Mouse (Mus musculus): ENCODE measurements around the gene Gpr153. TPM values are rescaled to one million over a fixed set of nuclear protein-coding genes. Genes with fewer than 3 reads are reported as not detected.

Gene Gpr153
- polyA plus RNA-seq, 1 experiment from 2014 or later, result 10.6 TPM

GRCm38 (mm10) chr4:152305991-152306390 lies 32.0 kb downstream of the Gpr153 start:
- 0 out of 2 replicates have a peak overlapping the region, but pooled peaks have one; percentile 32 for H3K9ac ChIP-seq
- WGBS, result 81% methylated on average over 6 of the region's 6 CpGs

DNA sequence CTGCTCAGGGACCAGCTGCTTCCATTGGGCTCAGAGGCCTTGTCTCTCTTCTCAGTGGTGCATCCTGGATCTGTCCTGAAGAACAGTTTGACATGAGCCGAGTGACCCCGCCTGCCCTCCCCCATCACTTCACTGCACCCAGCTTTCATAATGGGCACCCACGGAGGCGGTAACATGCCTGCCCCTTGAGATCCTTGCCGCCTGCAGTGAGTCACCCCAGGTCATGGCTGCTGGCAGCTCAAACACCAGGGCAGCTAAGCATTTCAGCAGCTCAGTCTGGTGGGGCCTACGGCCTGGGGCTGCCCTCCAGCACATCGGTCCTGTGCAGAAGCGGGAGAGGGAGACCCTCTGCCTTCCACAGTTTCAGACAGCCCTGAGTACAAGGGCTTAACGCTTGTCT lies 33.5 kb downstream of the Gpr153 start:
- H3K4me1 ChIP-seq, result 0 out of 2 replicates have a peak, but pooled peaks cover 5% of the 10 kb centered on the region
- peaks cover 33% of the 10 kb centered on the region for H3K36me3 ChIP-seq
- H3K27ac ChIP-seq, result no peak overlapping the region
- H3K9ac ChIP-seq, result no peak overlapping the region
- H3K27me3 ChIP-seq, result peaks cover 33% of the 10 kb centered on the region
- no peak overlapping the region for H3K4me3 ChIP-seq
- H3K4me2 ChIP-seq (replicated peaks), result no peak overlapping the region
- WGBS, result 75% methylated on average over 9 of the region's 9 CpGs
- no peak for ATAC-seq (ENCODE audit: insufficient number of reproducible peaks, insufficient read depth, low FRiP score, low TSS enrichment)
- no peaks in the 10 kb centered on the region for H3K9me3 ChIP-seq

More at GRCm38 (mm10) chr4:152305991-152306390, 32.0 kb downstream of the Gpr153 start:
- Histone ChIP-seq H3K27ac (no peak overlapping the region), H3K36me3 (peaks cover 48% of the 10 kb centered on the region), H3K27me3 (peaks cover 18% of the 10 kb centered on the region), H3K9me3 (no peaks in the 10 kb centered on the region), H3K4me3 (no peak overlapping the region), H3K4me1 (no peaks in the 10 kb centered on the region), H3K4me2 (replicated peaks) (no peak overlapping the region)
- ATAC-seq (ENCODE audit: insufficient number of reproducible peaks, insufficient read depth, low FRiP score, low TSS enrichment), result no peak

GRCm38 (mm10) chr4:152312186-152312585 lies 38.2 kb downstream of the Gpr153 start:
- 4% methylated on average over 14 of the region's 14 CpGs for WGBS
- Histone ChIP-seq H3K4me3 (no peak overlapping the region; the same call in 1 of the 2 replicates), H3K4me1 (peaks cover 25% of the 10 kb centered on the region), H3K9me3 (no peaks in the 10 kb centered on the region), H3K9ac (no peak overlapping the region), H3K27ac (no peak overlapping the region), H3K36me3 (0 out of 2 replicates have a peak, but pooled peaks cover 8% of the 10 kb centered on the region), H3K4me2 (replicated peaks) (peak overlapping the region; percentile 51), H3K27me3 (peaks cover 80% of the 10 kb centered on the region)
- ATAC-seq (ENCODE audit: insufficient number of reproducible peaks, insufficient read depth, low FRiP score, low TSS enrichment), result no peak

- peak overlapping the region; percentile 28 for H3K4me3 ChIP-seq
- 0 out of 2 replicates have a peak overlapping the region, but pooled peaks have one; percentile 19 for H3K9ac ChIP-seq
- under 1% methylated on average over 29 of the region's 29 CpGs for WGBS
- ATAC-seq (ENCODE audit: insufficient number of reproducible peaks, insufficient read depth, low FRiP score, low TSS enrichment), result no peak
- H3K27ac ChIP-seq, result no peak overlapping the region
- H3K9me3 ChIP-seq, result no peaks in the 10 kb centered on the region
- H3K27me3 ChIP-seq, result peaks cover 90% of the 10 kb centered on the region
- H3K36me3 ChIP-seq, result 0 out of 2 replicates have a peak, but pooled peaks cover 8% of the 10 kb centered on the region
- H3K4me2 ChIP-seq (replicated peaks), result peak overlapping the region; percentile 51
- peaks cover 25% of the 10 kb centered on the region for H3K4me1 ChIP-seq
Observed at GRCm38 (mm10) chr4:152313211-152313632, 39.2 kb downstream of the Gpr153 start.

- 0 out of 2 replicates have a peak, but pooled peaks cover 3% of the 10 kb centered on the region for H3K36me3 ChIP-seq
- no peaks in the 10 kb centered on the region for H3K9me3 ChIP-seq
- ATAC-seq (ENCODE audit: insufficient number of reproducible peaks, insufficient read depth, low FRiP score, low TSS enrichment), result no peak
- peak overlapping the region; percentile 28 for H3K4me3 ChIP-seq
- peak overlapping the region; percentile 51 for H3K4me2 ChIP-seq (replicated peaks)
- H3K9ac ChIP-seq, result no peak overlapping the region
- no peak overlapping the region for H3K27ac ChIP-seq
- H3K27me3 ChIP-seq, result peaks cover 95% of the 10 kb centered on the region
- H3K4me1 ChIP-seq, result peaks cover 25% of the 10 kb centered on the region
Observed at GRCm38 (mm10) chr4:152313934-152314333, 39.9 kb downstream of the Gpr153 start.

DNA sequence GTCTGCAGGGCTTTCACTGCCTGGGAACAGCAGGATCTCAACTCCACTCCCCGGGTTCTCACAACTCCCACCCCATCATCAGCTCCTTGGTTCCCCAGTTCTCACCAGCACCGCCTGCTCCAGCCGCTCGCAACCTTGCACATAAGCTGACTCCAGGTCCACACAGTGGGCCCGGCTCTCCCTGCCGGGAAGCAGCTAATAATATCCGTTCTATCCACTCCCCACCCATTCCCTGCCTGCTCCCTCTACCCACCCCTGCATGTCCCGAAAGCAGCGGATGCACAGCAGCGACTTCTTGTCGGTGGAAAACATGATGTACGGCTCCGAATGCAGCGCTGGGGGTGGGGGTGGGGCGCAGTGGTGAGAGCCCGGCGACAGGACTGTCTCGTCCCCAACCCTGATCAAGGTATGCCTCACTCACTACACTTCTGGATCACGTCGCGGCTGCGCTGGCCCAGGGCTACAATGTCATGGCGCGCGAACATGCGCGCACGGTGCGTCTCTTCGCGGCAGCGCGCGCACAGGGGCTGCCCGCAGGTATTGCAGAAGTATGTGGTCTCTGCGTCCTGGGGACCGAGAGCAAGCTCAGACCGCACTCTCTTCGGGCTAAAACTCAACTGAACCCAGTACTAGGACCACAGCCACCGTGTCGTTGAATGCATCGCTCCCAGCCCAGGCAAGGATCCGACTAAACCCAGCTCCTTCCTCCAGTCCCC lies 41.6 kb downstream of the Gpr153 start:
- no peak overlapping the region for H3K9ac ChIP-seq
- H3K27ac ChIP-seq, result no peak overlapping the region
- H3K27me3 ChIP-seq, result peaks cover 81% of the 10 kb centered on the region
- ATAC-seq (ENCODE audit: insufficient number of reproducible peaks, insufficient read depth, low FRiP score, low TSS enrichment), result no peak
- no peaks in the 10 kb centered on the region for H3K9me3 ChIP-seq
- peaks cover 25% of the 10 kb centered on the region for H3K4me1 ChIP-seq
- peak overlapping the region; percentile 52 for H3K4me2 ChIP-seq (replicated peaks)
- WGBS, result 1% methylated on average over 43 of the region's 43 CpGs
- H3K4me3 ChIP-seq, result peak overlapping the region; percentile 29
- H3K36me3 ChIP-seq, result no peaks in the 10 kb centered on the region

DNA sequence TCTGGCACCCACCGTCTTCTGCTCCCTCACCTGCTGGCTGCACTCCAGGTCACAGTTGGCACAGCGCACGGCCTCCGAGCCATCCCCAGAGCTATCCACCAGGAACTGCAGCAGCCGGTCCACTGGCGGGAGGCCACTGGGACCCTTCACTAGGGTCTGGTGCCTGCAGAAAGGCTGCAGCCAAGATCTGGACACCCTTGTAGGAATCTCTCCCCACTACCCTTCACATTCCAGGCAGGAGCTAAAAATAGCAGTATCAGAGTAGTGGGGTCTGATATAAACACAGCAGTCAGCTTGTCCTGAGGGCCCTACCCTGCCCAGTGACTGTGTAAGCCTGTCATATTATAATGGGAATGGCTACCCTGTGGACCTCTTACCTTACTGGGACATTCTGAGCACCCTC lies 43.6 kb downstream of the Gpr153 start:
- WGBS, result 78% methylated on average over 6 of the region's 6 CpGs
- peaks cover 61% of the 10 kb centered on the region for H3K27me3 ChIP-seq
- H3K36me3 ChIP-seq, result no peaks in the 10 kb centered on the region
- H3K9me3 ChIP-seq, result no peaks in the 10 kb centered on the region
- no peak for ATAC-seq (ENCODE audit: insufficient number of reproducible peaks, insufficient read depth, low FRiP score, low TSS enrichment)
- H3K27ac ChIP-seq, result no peak overlapping the region
- peaks cover 19% of the 10 kb centered on the region for H3K4me1 ChIP-seq
- no peak overlapping the region for H3K4me2 ChIP-seq (replicated peaks)
- H3K4me3 ChIP-seq, result no peak overlapping the region
- no peak overlapping the region for H3K9ac ChIP-seq

- H3K9me3 ChIP-seq, result no peaks in the 10 kb centered on the region
- peaks cover 50% of the 10 kb centered on the region for H3K27me3 ChIP-seq
- H3K4me1 ChIP-seq, result peaks cover 9% of the 10 kb centered on the region
- H3K4me2 ChIP-seq (replicated peaks), result peak within 1 kb of the TSS; percentile 32
- 4% methylated on average over 26 of the region's 26 CpGs for WGBS
- H3K36me3 ChIP-seq, result no peaks in the 10 kb centered on the region
- no peak within 1 kb of the TSS for H3K9ac ChIP-seq
- no peak within 1 kb of the TSS for H3K27ac ChIP-seq
- peak within 1 kb of the TSS; percentile 9; the same call in 1 of the 2 replicates for H3K4me3 ChIP-seq
- ATAC-seq (ENCODE audit: insufficient number of reproducible peaks, insufficient read depth, low FRiP score, low TSS enrichment), result no peak; the same call in 1 of the 2 replicates
Observed at GRCm38 (mm10) chr4:152318517-152319234, 44.6 kb downstream of the Gpr153 start, which contains the start of gene Rnf207. Gene Rnf207, minus strand, starts transcription at chr4:152318993.

DNA sequence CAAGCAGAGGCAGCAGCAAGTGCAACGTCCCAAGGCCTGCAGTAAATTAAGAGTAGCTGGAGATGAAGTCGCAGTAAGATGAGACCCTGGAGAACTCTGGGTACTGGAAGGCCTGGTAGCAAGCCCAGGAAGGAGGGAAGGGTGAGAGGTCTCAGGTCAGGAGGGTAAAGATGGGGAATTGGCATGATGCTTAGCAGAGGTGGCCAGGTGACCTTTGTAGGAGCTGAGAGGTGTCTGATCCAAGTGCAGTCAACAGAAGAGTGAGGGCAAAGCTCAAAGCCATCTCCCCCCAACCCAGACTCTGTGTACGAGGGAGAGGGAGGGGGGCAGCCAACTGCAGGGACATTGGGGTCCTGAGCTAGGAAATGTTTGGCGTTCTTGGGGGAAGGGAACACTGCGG lies 47.4 kb downstream of the Gpr153 start:
- Histone ChIP-seq H3K36me3 (no peaks in the 10 kb centered on the region), H3K9ac (no peak overlapping the region; the same call in 1 of the 2 replicates), H3K4me1 (peaks cover under 1% of the 10 kb centered on the region; the same call in 1 of the 2 replicates), H3K4me2 (replicated peaks) (no peak overlapping the region), H3K4me3 (no peak overlapping the region), H3K27me3 (peaks cover 22% of the 10 kb centered on the region), H3K27ac (no peak overlapping the region), H3K9me3 (no peaks in the 10 kb centered on the region)
- WGBS, result 31% methylated on average over 5 of the region's 5 CpGs
- ATAC-seq (ENCODE audit: insufficient number of reproducible peaks, insufficient read depth, low FRiP score, low TSS enrichment), result no peak

- Histone ChIP-seq H3K9ac (no peak overlapping the region), H3K4me2 (replicated peaks) (peak overlapping the region; percentile 73; the same call in 1 of the 2 replicates), H3K36me3 (peaks cover 23% of the 10 kb centered on the region), H3K4me3 (peak overlapping the region; percentile 77), H3K4me1 (peaks cover 14% of the 10 kb centered on the region), H3K9me3 (no peaks in the 10 kb centered on the region), H3K27ac (no peak overlapping the region), H3K27me3 (no peaks in the 10 kb centered on the region)
- 0 out of 2 replicates have a peak, but pooled peaks have one; percentile 39 for ATAC-seq (ENCODE audit: insufficient number of reproducible peaks, insufficient read depth, low FRiP score, low TSS enrichment)
- WGBS, result 56% methylated on average over 16 of the region's 16 CpGs
Observed at GRCm38 (mm10) chr4:152324641-152325562, 50.9 kb downstream of the Gpr153 start.

All from embryonic facial prominence, embryonic 12.5 days (tissue).